Mouse (Mus musculus) G1E-ER4 (cell line): ENCODE results near the gene Rasgrp4. TPM values are rescaled to one million over a fixed set of nuclear protein-coding genes. Genes with fewer than 3 reads are reported as not detected.

Experiments used
- GATA1 ChIP-seq: IDR thresholded peaks from one replicate; pipeline ENCODE4 v1.8.0; 2012; ENCODE audit warnings: low read length, inconsistent platforms
- polyA plus RNA-seq: library from polyadenylated mRNA; stranded (reverse); fragments of >175 nt; gene quantifications from 2 replicates; pipeline ENCODE4 v1.2.3, GENCODE M21; 2012

Rasgrp4 gene
- polyA plus RNA-seq, 1 experiment: 1.8 TPM

DNA sequence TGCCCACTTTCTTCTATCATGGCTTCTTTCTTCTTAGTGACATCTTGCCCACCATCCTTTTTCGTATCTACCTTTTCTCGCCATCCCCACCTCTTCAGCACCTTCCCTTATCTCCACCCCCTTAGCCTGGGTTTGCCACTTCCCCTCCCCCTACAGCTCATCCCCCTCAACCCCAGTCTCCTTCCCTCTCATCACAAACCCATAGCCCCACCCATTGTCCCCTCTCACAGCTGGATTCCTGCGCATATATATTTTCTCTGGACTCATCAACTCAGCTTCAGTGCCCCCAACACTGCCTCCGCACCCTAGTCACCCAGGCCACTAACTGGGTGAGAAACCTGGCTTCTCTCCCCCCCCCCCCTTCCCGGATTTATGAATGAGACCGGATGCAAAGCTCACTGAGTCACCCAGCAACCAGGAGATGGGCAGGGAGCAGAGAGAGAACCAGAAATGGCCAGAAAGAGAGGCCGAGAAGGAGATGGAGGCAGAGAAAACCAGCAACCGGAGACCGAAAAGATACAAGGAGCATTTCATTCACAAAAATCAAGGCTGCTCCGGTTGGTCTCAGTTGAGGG lies 33.6 kb downstream of the Rasgrp4 start:
- TF ChIP-seq GATA1: no peak

DNA sequence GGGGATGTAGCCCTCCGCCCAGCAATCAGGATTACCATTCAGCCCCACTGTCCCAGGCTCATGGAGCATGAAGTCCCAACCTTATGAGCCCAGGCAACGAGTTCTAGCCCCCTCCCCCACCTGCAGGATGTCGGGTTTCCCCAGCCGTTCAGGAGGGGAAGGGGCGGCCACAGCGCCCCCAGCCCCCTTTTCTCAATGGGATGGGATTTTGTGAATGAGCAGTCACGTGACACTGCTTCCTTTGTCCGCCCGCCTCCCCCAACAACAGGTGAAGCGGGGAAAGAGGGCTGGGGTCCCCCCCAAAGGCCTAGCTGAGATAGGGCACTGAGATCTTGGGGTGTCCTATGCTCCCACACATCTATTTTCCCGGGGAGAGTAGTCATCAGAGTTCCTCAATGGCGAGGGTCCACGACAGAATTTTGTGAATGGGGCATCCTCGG lies 34.2 kb downstream of the Rasgrp4 start:
- TF ChIP-seq GATA1: no peak

- no peak for TF ChIP-seq GATA1
Observed at GRCm38 (mm10) chr7:29169231-29170065, 34.8 kb downstream of the Rasgrp4 start.

DNA sequence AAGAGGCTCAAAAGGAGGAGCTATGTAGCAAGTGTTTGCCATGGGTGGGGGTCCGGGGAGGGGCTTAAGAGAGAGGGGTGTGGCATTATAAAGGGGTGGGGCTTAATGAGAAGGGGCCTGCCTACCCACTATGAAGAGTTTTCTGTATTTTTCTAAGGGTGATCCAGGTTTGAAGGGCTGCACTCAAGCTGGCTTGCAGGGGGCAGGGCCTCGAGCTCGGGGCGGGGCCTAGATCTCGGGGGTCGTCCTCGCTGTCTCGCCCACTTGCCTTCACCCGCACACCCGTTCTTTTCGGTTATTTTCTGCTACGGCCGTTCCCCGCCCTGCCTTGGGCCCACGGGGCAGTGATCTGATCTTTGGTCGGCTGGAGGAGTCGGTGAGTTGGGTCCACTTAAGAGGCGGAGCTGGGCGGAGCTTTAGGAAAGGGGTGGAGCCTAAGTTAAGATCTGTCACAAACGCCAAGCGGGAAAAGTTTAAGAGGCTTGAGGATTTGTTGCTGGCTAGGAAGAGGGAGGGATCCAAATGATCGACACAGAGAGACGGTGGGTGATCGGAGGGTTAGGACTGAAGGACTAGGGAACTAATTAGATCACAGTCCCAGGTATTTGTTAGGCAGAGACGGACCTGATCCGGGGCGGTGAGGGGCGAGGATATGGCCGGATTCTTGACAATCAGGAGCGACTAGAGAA lies 35.6 kb downstream of the Rasgrp4 start, which contains the start of the genes Ggn and Spred3:
TSS of gene Ggn (plus strand) at position 145 of the 689 bp plus-strand sequence.
TSS of gene Spred3 (minus strand) at position 346 of the 689 bp plus-strand sequence.
- no peak for TF ChIP-seq GATA1

- no peak for TF ChIP-seq GATA1
Observed at GRCm38 (mm10) chr7:29170755-29171561, 36.3 kb downstream of the Rasgrp4 start.

GRCm38 (mm10) chr7:29171562-29172097 lies 37.0 kb downstream of the Rasgrp4 start:
- no peak for TF ChIP-seq GATA1

DNA sequence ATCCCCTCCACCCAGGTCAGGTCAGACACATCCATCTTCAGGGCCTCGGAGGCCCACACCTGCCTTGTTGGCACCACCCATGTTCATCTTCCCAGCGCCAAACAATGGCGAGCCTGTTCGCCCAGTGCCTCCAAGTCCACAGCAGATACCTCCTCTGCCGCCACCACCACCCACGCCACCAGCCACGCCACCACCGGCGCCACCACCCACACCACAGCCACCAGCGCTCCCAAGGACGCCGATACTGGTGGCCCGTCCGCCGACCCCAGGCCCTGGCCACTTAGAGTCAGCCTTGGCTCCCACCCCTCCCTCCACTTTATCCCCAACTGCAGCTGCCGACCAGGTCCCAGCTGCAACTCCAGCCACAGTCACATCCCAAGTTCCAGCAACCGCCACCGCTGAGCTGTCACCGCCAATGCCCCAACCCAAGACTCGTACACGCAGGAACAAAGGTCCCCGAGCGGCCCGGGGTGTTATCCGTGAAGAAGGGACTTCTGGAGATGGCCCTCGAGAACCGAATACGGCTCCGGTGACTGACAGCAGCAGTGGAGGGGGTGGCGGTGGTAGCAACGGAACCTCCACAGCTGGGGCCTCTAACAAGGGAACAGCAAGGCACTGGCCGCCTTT lies 37.9 kb downstream of the Rasgrp4 start:
- TF ChIP-seq GATA1: no peak

- no peak for TF ChIP-seq GATA1
Observed at GRCm38 (mm10) chr7:29178106-29178505, 43.5 kb downstream of the Rasgrp4 start.

- TF ChIP-seq GATA1: no peak
Observed at GRCm38 (mm10) chr7:29179323-29179722, 44.7 kb downstream of the Rasgrp4 start.

- no peak for TF ChIP-seq GATA1
Observed at GRCm38 (mm10) chr7:29180077-29180853, 45.6 kb downstream of the Rasgrp4 start, which contains the start of gene Psmd8. TSS of gene Psmd8 (minus strand) at chr7:29180701.

GRCm38 (mm10) chr7:29180854-29181236 lies 46.2 kb downstream of the Rasgrp4 start:
- no peak for TF ChIP-seq GATA1

DNA sequence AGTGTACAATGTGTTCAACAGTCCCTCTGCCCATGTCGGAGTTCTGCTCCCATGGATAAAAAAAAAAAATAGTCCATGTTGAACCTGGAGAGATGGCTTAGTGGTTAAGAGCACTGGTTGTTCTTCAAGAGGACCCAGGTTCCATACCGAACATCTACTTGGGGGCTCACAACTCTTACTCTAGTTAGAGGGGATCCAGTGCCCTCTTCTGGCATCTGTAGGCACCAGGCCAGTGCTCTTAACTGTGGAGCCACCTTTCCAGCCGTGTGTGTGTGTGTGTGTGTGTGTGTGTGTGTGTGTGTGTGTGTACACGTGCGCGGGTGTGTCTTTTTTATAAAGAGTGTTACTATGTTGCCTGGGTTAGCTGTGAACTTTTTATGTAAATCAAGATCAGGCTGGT lies 67.9 kb downstream of the Rasgrp4 start:
- TF ChIP-seq GATA1: no peak

Other genes with a start within 250 kb of the Rasgrp4 start
- 421 and 451 TPM in 2 replicates for gene Actn4, start 172.5 kb upstream of the Rasgrp4 start, polyA plus RNA-seq
- gene Eif3k, start 153.0 kb upstream of the Rasgrp4 start, polyA plus RNA-seq: 100 and 388 TPM in 2 replicates
- 90.7 and 110 TPM in 2 replicates for gene Map4k1, start 152.8 kb upstream of the Rasgrp4 start, polyA plus RNA-seq
- 0.02 TPM in 1 of 2 replicates, not detected in the other for gene Ryr1, start 9.7 kb upstream of the Rasgrp4 start, polyA plus RNA-seq
- gene Fam98c, start 21.4 kb downstream of the Rasgrp4 start, polyA plus RNA-seq: 75.9 and 77.6 TPM in 2 replicates
- gene Ggn, start 35.4 kb downstream of the Rasgrp4 start, polyA plus RNA-seq: 0.17 and 0.27 TPM in 2 replicates
- gene Spred3, start 35.6 kb downstream of the Rasgrp4 start, polyA plus RNA-seq: 0.72 and 1.1 TPM in 2 replicates
- gene Psmd8, start 45.9 kb downstream of the Rasgrp4 start, polyA plus RNA-seq: 131 and 197 TPM in 2 replicates
- gene Catsperg1, start 79.2 kb downstream of the Rasgrp4 start, polyA plus RNA-seq: not detected in 2 replicates
- gene Kcnk6, start 97.7 kb downstream of the Rasgrp4 start, polyA plus RNA-seq: not detected in 2 replicates
- 342 and 349 TPM in 2 replicates for gene Yif1b, start 103.5 kb downstream of the Rasgrp4 start, polyA plus RNA-seq
- 0.05 TPM in 1 of 2 replicates, not detected in the other for gene 2200002D01Rik, start 113.6 kb downstream of the Rasgrp4 start, polyA plus RNA-seq
- gene Spint2, start 147.1 kb downstream of the Rasgrp4 start, polyA plus RNA-seq: 86.4 and 112 TPM in 2 replicates
- 0.18 and 0.19 TPM in 2 replicates for gene Ppp1r14a, start 154.5 kb downstream of the Rasgrp4 start, polyA plus RNA-seq
- 65.2 and 76.7 TPM in 2 replicates for gene Dpf1, start 169.1 kb downstream of the Rasgrp4 start, polyA plus RNA-seq